Mouse (Mus musculus) erythroblast, adult 5-6 weeks (primary cell): ENCODE data around the gene Add2. TPM values are rescaled to one million over a fixed set of nuclear protein-coding genes. Genes with fewer than 3 reads are reported as not detected.
A peak's percentile ranks its signal among the peaks of the same experiment; 100 is the strongest.

Source experiments
- ATAC-seq: replicated peaks from 2 replicates; pipeline ENCODE4 v1.8.0; 2016; ENCODE audit warnings: moderate number of reproducible peaks, mild to moderate bottlenecking, moderate TSS enrichment, inconsistent platforms; ENCODE audit not compliant: poor library complexity, low FRiP score, severe bottlenecking
- total RNA-seq, 2 experiments: library from RNA; stranded (forward) in 1 of 2; stranded (reverse) in 1 of 2; fragments of 150-400 nt in 1 of 2; fragments of 200-764, 138-1000 nt in 1 of 2; gene quantifications; 2 replicates each; pipeline versions ENCODE4 v1.2.3 to v1.2.4; 2015 to 2017; ENCODE audit warnings: low replicate concordance in 2 of 2

The Add2 gene
- total RNA-seq, 2 experiments from 2014 or later, result 151 to 256 TPM

GRCm38 (mm10) chr6:86074538-86075204 lies 46.2 kb downstream of the Add2 start:
- ATAC-seq, result no peak

DNA sequence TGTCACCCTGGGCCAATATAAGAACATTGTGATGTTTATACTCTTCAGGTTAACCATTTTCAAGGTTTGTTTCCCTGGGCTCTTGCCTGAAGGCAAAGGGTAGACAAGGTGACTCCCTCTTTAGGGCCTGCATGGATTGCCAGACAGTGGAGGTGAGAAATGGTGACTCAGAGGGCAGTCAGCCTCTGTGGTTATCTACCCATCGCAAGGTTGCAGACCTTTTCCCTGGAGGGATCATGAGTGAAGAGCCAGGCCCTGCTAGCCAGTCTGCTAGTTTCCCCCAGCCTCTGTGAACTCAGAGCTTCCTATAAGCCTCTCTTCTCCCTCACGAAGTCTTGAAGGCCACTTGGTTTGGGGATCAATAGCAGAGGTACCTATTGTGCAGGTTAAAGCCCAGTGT lies 48.0 kb downstream of the Add2 start:
- ATAC-seq, result 0 out of 2 replicates have a peak, but pooled peaks have one; percentile 22

DNA sequence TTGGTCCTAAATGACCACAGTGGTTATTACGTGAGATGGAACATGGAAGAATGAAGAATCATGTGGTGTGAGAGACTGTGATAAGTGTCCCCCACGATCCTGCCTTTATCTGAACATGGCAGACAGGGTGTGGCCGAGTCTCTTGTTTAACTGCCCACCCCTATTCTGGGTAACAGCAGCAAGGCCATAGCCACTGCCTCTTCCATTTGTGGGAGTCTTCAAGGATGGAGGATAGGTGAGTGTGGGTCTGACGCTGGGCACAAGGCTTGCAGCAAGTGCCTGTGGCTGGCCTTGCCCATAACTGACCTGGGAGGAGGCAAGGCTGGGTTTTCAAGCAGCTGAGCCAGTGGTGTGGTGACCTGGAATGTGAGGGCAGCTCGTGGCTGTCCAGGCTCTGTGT lies 49.4 kb downstream of the Add2 start:
- peak; percentile 73 for ATAC-seq

GRCm38 (mm10) chr6:86078361-86079010 lies 50.0 kb downstream of the Add2 start:
- ATAC-seq, result peak; percentile 35

- ATAC-seq, result peak; percentile 49
Observed at GRCm38 (mm10) chr6:86079323-86079722, 50.8 kb downstream of the Add2 start.

- peak; percentile 63 for ATAC-seq
Observed at GRCm38 (mm10) chr6:86085518-86085917, 57.0 kb downstream of the Add2 start.

DNA sequence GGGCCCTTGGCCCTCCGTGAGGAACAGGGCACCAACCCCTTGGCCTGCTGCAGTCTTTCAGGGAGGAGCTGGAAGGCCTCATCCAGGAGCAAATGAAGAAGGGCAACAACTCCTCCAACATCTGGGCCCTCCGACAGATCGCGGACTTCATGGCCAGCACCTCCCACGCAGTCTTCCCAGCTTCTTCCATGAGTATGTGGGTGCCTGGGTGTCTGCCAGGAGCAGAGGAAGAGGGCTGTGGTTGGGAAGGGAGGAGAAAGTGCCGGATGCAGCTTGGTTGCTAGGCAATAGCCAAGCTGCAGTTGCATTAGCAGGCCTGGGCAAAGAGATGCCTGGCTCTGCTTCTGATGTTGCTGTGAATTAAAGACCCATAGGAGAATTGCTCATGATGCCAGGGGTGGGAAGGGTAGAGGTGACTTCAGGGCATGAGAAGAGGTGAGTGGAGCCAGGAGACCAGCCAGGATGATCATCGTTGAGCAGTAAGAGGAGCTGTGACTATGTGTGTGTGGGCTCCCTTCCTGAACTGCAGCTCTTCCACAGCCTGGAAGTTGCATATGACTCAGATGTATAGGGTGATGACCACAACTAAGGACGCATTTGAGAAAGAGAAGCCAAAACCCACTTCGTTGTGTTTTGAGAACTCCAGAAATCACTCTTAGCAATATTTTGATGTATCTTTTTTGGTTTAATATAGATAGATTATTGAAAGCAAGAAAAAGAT lies 58.5 kb downstream of the Add2 start:
- ATAC-seq, result no peak

- ATAC-seq, result no peak
Observed at GRCm38 (mm10) chr6:86087813-86088212, 59.3 kb downstream of the Add2 start.

DNA sequence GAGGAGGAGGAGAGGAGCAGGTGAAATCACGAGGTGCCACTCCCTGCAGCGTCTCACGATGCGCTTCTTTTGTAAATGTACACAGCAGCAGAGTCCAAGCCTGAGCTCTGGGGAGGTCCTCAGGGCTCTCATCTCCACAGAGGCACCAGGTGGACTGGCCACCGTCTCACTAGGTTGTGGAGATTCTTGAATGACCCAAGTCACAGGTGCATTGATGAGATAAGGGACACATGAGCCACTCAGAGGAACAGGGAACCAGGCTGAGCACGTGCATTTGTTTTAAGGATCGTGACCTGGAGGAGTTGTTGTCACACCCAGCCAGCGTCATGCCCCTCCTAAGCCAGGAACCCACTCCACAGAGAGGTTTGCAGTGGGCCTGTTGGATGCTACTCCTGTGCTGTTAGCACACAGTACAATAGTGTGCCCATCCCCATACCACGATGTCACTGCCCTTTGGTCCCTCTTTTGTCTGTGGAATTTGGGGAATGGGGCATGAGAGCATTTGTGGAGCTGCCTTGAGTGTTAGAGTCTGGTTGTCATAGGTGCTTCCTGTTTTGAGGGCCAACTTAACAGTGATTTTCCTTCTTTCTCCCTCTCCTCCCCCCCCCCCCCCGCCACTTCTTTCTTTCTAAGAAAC lies 65.8 kb downstream of the Add2 start:
- ATAC-seq, result peak; percentile 36; the same call in 1 of the 2 replicates

GRCm38 (mm10) chr6:86095518-86095917 lies 67.0 kb downstream of the Add2 start:
- ATAC-seq, result no peak

GRCm38 (mm10) chr6:86096733-86097132 lies 68.3 kb downstream of the Add2 start:
- no peak for ATAC-seq

DNA sequence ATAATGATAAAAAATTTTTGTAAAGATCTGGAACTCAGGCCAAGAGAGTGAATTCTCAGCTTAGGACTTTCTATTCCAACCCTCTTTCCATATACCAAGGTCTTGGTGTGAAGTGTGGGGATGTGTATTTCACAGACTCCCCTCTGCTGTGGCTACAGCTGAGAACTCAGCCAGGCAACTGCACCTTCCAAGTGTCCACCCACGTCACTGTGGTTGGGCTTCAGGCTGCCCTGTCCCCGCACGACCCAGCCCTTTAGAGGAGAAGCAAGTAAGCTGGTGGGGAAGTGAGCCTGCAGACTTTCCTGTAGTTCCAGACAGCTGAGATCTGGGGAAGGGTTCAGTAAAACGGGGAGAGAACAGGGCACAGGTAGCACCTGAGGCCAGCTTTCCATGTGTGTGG lies 68.7 kb downstream of the Add2 start:
- ATAC-seq, result no peak

- no peak for ATAC-seq
Observed at GRCm38 (mm10) chr6:86099003-86099402, 70.5 kb downstream of the Add2 start.

DNA sequence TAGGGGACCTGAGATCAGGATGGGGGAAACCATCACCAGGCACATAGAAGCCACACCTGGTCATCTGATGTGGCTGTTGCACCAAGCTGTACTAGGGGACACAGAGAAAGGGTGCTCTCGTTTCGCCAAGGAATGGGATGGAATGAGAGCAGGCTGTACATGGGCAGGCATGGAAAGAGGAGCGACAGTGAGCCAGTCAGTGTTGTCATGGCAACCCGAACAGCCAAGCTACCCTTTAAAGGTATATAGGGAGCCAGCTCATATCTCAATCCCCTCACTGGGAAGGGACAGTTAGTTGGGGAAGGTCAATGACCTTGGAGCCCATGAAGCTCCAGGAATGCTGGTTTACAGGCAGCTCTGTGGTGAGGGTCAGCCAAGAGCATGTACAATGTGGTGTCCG lies 73.0 kb downstream of the Add2 start:
- ATAC-seq, result no peak

DNA sequence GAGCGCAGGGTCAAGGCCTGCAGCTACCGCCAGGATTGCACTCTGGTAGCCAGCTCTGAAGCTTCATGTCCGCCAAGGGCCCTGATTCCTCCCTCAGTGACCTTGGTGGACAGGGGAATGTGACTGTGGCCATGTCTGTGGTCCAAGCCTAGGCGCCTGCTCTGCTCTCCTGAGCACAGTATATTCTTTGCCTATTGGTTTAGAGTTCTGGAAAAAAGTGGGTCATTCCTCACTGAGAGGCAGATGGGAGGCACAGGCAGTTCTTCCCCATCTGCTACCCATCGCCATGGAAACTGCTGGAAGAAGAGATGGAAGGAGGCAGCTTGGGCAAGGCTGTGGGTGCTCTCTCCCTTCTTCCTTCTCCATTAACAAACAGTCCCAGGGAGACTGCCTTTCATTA lies 74.4 kb downstream of the Add2 start:
- no peak for ATAC-seq

- no peak for ATAC-seq
Observed at GRCm38 (mm10) chr6:86103614-86104013, 75.1 kb downstream of the Add2 start.

DNA sequence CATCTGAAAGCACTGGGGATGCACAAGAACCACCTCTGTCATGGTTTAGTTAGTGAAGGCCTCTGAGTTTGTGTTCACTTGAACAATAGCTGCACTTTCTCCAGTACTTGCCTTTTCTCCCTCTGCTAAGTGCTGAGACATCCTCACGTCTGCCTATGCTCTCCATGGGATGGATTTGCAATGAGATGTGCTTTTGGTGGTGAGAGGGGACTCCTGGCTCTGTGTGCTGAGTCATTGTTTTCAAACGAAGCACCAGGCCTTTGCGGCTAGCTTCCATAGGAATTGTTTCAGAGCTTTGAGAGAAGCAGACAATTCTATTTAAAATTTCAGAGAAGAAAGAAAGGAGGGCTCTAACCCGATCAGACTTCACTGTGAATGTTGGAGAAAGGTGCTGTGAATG lies 76.2 kb downstream of the Add2 start:
- ATAC-seq, result no peak

- ATAC-seq, result no peak
Observed at GRCm38 (mm10) chr6:86106045-86106444, 77.6 kb downstream of the Add2 start.

DNA sequence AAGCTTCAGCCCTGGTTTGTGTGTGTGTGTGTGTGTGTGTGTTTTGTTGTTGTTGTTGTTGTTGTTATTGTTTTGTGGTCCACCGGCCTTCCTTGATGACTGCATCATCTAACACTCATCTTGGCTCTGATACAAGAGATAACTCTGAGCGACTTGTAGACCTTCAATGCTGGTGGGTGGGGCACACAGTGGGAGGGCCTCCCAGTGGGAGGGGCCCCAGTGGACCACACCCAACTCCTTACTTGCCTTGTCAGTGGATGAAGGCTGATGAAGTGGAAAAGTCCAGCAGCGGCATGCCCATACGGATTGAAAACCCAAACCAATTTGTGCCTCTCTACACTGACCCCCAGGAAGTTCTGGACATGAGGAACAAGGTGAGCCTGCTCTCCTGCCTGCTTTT lies 78.6 kb downstream of the Add2 start:
- peak; percentile 54 for ATAC-seq

DNA sequence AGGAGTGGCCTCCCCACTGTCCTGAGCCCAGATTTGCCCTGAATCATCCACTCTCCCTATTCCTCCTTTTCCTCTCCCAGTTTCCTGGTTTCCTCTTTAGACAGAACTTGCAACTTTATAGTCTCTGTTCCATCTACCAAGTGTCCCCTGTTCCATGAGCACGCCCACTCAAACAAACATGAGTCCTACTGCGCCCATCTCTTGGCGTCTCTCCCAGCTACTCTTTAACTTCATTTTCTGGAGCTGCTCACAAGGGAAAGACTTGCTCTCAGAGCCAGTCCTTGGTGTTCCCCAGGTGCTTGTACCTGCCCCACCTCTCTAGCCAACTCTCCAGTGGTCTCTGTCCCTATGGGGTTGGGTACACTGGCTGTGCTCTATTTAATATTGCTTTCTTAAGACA lies 87.4 kb downstream of the Add2 start:
- no peak for ATAC-seq

GRCm38 (mm10) chr6:86123057-86123456 lies 94.6 kb downstream of the Add2 start:
- no peak for ATAC-seq
